Mouse (Mus musculus): Measurements from ENCODE around the gene Ttf1. TPM values are rescaled to one million over a fixed set of nuclear protein-coding genes. Genes with fewer than 3 reads are reported as not detected.
A peak's percentile ranks its signal among the peaks of the same experiment; 100 is the strongest.

Gene Ttf1
- polyA plus RNA-seq (2016; fragmentation: Nextera tagmentation; extraction: Ambion mirVana) = 10.3 and 13.5 TPM in 2 replicates

DNA sequence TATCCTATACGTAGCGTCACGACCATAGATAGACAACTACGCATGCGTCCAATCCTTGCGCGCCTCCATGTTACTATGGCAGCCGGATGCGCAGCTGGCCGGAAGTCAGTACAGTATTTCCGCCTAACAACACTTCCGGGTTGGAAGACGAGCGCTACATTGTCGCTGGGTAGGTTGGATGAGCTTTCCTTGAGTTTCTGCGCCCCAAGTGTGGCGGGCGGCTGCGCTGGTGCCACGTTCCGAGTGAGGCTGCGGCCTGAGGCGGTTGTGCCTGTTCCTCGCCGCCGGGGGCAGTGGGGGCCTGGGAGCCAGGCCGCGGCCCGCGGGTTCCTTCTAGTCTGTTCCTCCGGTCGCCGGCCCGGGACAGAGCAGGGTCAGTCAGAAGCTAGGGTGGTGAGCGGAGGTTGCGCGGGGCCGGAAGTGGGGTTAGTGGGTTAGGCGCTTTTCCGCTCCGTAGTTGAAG is at the start of gene Ttf1:
Gene Ttf1 (plus strand): TSS at position 128 of the 463 bp plus-strand sequence.
- Histone ChIP-seq H3K4me3 (peak within 1 kb of the TSS; percentile 96), H3K9me3 (no peaks in the 10 kb centered on the region), H3K4me1 (peaks cover 8% of the 10 kb centered on the region; the same call in 1 of the 2 replicates), H3K27ac (peak within 1 kb of the TSS; percentile 82), H3K36me3 (no peaks in the 10 kb centered on the region), H3K4me2 (replicated peaks) (peak within 1 kb of the TSS; percentile 84), H3K27me3 (replicated peaks) (peaks cover 4% of the 10 kb centered on the region; the same call in 1 of the 2 replicates), H3K9ac (peak within 1 kb of the TSS; percentile 75)
- WGBS = under 1% methylated on average over 41 of the region's 41 CpGs
- ATAC-seq (ENCODE audit: low FRiP score, low read depth) = peak; percentile 94

DNA sequence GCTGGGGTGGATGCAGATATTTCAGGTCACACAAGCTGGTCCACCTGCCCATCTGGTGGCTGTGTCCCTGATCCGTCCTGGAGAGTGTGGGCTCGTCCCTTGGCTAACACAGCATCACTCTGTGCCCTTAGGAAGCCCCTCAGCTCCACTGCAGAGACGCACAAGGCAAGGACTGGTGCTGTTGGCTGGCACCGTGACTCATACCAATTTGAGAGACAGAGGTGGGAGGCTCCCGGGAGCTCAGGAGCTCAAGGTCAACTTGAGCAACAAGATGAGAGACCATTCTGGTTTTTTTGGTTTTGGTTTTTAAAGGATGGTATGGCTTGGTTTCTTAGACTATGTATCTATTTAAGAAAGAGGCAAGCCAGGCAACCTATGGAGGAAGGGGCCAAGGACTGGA is 47.5 kb upstream of the Ttf1 start:
- Histone ChIP-seq H3K27ac (no peak overlapping the region), H3K9ac (no peak overlapping the region), H3K36me3 (no peaks in the 10 kb centered on the region), H3K4me3 (no peak overlapping the region), H3K27me3 (replicated peaks) (peaks cover 31% of the 10 kb centered on the region), H3K9me3 (no peaks in the 10 kb centered on the region), H3K4me1 (peaks cover 14% of the 10 kb centered on the region), H3K4me2 (replicated peaks) (no peak overlapping the region)
- 82% methylated on average over 5 of the region's 5 CpGs for WGBS
- ATAC-seq (ENCODE audit: low FRiP score, low read depth) = no peak

DNA sequence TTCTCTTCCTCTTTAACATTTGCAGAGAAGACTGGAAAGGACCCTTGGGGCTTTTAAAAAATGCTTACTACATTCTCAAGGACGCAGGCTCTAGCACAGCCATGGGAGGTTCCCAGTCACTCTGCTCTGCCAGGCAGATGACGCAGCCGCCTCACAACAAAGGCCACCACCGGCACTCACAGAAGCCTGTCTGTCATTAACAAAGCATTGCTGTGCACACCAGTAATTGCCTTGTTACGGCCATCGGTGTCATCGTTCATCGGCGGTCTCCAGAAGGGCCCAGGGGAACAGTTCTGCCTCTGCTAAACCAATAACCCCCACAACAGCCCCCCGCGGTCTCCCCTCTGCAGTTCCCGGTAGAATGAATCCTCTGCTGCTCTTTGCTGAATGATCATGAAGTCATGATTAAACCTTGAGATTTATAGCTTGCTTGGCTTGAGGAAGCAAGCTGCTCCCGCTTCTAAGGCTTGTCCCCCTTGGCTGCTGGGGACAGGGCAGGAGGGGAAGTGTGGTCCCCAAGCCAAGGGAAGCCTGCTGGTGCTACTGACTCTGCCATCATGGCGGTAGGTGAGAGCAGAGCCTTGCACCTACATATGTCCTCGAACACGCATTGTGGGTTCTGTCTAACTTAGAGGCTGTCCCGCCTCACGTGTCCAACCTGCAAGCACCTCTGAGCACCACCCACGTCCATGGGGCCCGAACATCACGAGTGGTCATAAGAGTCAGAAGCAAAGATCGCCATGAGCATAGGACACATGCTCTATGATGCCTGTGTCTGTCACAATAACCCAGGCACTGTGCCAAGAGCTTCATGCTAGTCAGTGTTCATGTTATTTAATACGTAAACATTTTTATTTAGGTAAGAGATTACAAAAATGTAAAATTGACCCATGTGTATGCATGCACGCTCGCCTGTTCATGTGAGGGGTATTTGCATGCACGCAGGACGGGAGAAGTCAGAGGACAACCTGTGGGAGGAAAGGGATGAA is 43.2 kb upstream of the Ttf1 start:
- Histone ChIP-seq H3K27ac (peak overlapping the region; percentile 20; the same call in 1 of the 2 replicates), H3K4me1 (peaks cover 21% of the 10 kb centered on the region), H3K36me3 (no peaks in the 10 kb centered on the region), H3K9me3 (no peaks in the 10 kb centered on the region), H3K4me3 (no peak overlapping the region), H3K27me3 (replicated peaks) (peaks cover 36% of the 10 kb centered on the region), H3K4me2 (replicated peaks) (peak overlapping the region; percentile 43), H3K9ac (no peak overlapping the region)
- ATAC-seq (ENCODE audit: low FRiP score, low read depth) = peak; percentile 70
- WGBS = 43% methylated on average over 27 of the region's 27 CpGs

DNA sequence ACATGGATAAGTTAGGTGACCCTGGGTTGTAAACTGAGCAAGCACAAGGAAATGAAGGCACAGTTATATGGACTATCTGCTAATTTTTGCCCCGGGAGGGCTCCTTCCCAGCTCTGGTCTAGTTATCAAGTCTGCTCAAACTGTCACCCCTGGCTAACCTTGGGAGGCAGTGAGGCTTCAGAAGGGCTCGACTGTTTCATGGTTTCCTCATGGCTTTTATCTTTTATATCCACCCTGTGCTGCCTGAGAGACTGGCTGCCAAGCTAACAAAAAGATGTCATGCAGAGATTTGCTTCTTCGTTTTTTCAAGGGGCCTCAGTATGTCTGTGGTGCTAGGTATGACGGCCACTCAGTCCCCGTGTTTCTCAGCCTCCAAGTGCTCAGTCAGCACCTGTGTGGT is 41.4 kb upstream of the Ttf1 start:
- Histone ChIP-seq H3K9ac (no peak overlapping the region), H3K27ac (no peak overlapping the region), H3K36me3 (no peaks in the 10 kb centered on the region), H3K4me1 (peaks cover 21% of the 10 kb centered on the region), H3K4me3 (no peak overlapping the region), H3K9me3 (no peaks in the 10 kb centered on the region), H3K4me2 (replicated peaks) (no peak overlapping the region), H3K27me3 (replicated peaks) (peaks cover 42% of the 10 kb centered on the region)
- WGBS = 39% methylated on average over 5 of the region's 5 CpGs
- no peak for ATAC-seq (ENCODE audit: low FRiP score, low read depth)

DNA sequence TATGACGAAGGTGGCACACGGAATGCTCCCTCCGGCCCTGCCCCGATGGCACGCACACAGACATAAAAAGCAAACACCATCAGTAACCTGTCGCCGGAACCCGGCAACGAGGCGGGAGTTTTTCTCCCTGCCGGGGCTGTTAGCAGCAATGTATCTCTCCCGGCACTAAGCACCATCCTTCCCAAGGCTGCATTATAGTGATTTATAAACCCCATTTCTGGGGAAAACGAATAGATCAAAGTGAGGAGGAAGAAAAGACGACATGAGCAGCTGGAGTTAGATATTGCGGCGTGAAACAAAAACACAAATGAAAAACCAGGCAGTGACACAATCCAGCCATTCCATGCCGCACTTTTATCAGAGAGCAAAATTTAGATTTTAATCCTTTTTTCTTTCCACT is 39.0 kb upstream of the Ttf1 start:
- H3K36me3 ChIP-seq = no peaks in the 10 kb centered on the region
- 27% methylated on average over 17 of the region's 17 CpGs for WGBS
- H3K4me2 ChIP-seq (replicated peaks) = no peak overlapping the region
- H3K27me3 ChIP-seq (replicated peaks) = peaks cover 31% of the 10 kb centered on the region
- ATAC-seq (ENCODE audit: low FRiP score, low read depth) = no peak
- peaks cover 18% of the 10 kb centered on the region for H3K4me1 ChIP-seq
- no peak overlapping the region for H3K4me3 ChIP-seq
- no peaks in the 10 kb centered on the region for H3K9me3 ChIP-seq
- peak overlapping the region; percentile 42; the same call in 1 of the 2 replicates for H3K27ac ChIP-seq
- no peak overlapping the region for H3K9ac ChIP-seq

DNA sequence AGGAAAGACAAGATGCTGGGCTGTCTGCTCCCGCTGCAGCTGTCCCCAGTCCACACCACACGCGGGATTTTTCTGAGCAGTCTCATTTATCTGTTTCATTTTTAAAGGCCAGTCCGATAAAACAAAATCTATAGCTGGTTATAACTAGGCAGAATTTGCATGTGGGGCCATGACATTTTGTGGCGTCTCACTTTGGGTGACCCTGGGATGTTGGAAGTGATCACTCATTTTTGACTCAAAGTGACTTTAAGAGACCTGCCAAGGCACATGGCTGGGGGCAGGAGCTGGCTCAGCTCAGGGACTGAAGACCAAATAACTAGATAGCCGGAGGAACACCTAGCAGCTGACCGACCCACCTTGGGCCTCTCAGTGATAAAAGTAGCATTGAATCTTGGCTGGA is 37.1 kb upstream of the Ttf1 start:
- 0 out of 2 replicates have a peak, but pooled peaks cover 7% of the 10 kb centered on the region for H3K4me1 ChIP-seq
- H3K9ac ChIP-seq = no peak overlapping the region
- no peak overlapping the region for H3K27ac ChIP-seq
- H3K9me3 ChIP-seq = no peaks in the 10 kb centered on the region
- ATAC-seq (ENCODE audit: low FRiP score, low read depth) = no peak
- 89% methylated on average over 7 of the region's 7 CpGs for WGBS
- no peak overlapping the region for H3K4me3 ChIP-seq
- H3K4me2 ChIP-seq (replicated peaks) = no peak overlapping the region
- H3K27me3 ChIP-seq (replicated peaks) = peaks cover 31% of the 10 kb centered on the region
- no peaks in the 10 kb centered on the region for H3K36me3 ChIP-seq

DNA sequence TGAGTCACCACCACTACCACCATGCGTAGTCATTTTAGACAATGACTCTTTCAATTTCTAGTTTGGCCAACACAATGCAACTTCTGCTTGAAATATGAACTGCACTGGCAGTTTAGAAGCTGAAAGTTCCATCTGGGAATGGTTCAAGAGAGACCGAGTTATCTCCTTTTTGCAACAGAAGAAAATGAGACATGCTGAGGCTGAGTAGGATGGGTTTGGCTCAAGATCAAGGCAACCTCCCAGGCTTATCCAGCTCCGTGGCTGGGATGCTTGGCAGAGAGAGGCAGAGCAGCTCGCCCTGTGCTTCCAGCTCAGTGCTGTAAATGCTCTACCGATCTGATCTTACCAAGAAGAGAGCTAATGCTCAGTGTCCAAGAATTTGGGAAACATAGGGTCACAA is 34.8 kb upstream of the Ttf1 start:
- no peak for ATAC-seq (ENCODE audit: low FRiP score, low read depth)
- no peaks in the 10 kb centered on the region for H3K9me3 ChIP-seq
- no peaks in the 10 kb centered on the region for H3K36me3 ChIP-seq
- no peak overlapping the region for H3K4me3 ChIP-seq
- 0 out of 2 replicates have a peak, but pooled peaks cover 9% of the 10 kb centered on the region for H3K4me1 ChIP-seq
- 88% methylated on average over 5 of the region's 5 CpGs for WGBS
- no peak overlapping the region for H3K4me2 ChIP-seq (replicated peaks)
- peaks cover 19% of the 10 kb centered on the region for H3K27me3 ChIP-seq (replicated peaks)
- no peak overlapping the region for H3K9ac ChIP-seq
- H3K27ac ChIP-seq = no peak overlapping the region

DNA sequence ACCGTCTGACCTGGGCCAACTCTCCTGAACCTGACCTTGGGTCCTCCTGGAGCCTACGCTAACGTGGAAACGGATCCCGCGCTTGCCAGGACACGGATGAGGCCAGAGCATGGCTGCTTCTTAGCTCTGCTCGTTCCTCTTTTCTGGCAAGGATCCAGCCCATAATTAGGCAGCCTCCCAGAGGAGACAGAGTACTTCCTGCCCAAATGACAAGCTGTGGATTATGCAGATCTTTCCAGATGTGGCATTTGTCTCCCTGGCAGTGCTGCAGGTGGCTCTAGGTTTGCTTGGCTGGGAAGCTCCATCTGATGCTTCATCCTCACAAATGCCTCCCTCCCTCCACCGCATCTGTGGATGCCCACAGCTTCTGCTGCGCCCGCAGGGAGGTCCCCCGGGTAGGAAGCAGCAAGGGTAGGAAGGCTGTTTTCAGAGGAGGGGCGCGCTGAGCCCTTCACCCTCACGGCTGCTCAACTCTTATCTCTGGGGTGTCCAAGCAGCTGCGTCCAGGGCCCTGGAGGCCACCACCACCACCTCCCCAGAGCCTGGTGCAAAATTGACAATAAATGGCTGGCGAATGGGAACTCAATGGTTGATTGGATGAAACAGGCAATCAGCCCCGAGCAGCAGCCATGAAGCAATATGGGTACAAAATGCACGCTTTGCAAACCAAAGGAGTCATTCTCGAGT is 29.9 kb upstream of the Ttf1 start:
- 46% methylated on average over 20 of the region's 20 CpGs for WGBS
- Histone ChIP-seq H3K4me1 (0 out of 2 replicates have a peak, but pooled peaks cover 2% of the 10 kb centered on the region), H3K27ac (no peak overlapping the region), H3K9me3 (no peaks in the 10 kb centered on the region), H3K9ac (no peak overlapping the region), H3K27me3 (replicated peaks) (no peaks in the 10 kb centered on the region), H3K4me2 (replicated peaks) (no peak overlapping the region), H3K36me3 (no peaks in the 10 kb centered on the region), H3K4me3 (no peak overlapping the region)
- no peak for ATAC-seq (ENCODE audit: low FRiP score, low read depth)

DNA sequence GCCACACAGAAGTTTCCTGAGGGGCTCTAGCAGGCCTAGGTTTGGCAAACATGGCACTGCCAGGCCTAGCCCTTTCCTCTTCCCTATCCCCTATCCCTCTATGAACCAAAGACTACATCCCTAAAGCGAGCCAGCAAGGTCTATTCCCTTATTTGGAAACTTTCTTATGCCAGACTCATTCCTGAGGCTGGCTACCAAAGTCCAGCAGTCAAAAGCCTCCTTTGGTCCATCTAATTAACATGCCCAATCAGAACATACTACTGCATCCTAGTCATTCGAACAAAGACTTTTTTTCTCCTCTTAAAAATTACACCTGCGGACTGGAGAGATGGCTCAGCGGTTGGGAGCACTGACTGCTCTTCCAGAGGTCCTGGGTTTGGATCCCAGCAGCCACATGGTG is 28.1 kb upstream of the Ttf1 start:
- Histone ChIP-seq H3K4me2 (replicated peaks) (no peak overlapping the region), H3K4me1 (0 out of 2 replicates have a peak, but pooled peaks cover 2% of the 10 kb centered on the region), H3K27ac (no peak overlapping the region), H3K9ac (no peak overlapping the region), H3K36me3 (no peaks in the 10 kb centered on the region), H3K9me3 (no peaks in the 10 kb centered on the region), H3K27me3 (replicated peaks) (peaks cover 7% of the 10 kb centered on the region), H3K4me3 (no peak overlapping the region)
- WGBS = 91% methylated on average over 4 of the region's 4 CpGs
- no peak for ATAC-seq (ENCODE audit: low FRiP score, low read depth)

DNA sequence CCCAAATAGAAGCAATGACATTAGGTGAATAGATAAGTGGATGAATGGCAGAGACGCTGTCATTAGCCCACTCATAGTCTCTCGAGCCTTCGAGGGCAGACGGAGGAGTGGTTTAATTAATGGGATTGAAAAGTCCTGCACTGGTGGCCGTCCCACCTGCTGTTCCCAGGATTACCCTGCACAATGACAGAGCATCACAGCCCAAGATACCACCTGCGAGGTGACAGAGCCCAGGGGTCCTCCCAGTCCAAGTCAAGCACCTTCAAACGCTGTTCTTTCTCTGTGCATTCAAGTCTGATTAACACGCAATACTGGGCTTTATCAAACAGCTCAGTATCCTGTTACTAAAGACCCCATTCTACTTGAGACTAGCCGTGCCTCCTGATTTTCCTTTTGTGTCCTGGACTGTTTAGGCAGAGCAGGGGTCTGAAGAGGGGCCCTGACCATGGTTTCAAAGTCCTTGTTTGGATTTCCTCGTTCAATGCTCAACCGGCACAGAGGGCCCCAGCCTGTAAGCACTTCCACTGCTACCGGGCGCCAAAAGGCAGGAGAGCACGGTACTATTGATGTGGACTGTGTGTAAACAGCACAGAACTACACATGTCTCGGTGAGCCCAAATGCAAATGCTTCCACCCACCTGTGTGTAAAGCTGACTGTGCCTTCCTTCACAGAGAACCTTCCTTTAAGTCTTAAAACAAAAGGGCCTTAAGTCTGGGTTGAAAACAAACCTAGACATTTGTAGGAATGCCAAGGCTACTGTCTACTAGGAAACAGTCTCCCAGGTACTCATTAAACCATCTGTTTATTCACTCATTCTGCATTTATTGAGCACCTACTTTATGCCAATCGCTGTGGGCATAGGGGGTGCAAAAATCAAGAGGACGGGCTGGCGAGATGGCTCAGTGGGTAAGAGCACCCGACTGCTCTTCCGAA is 25.3 kb upstream of the Ttf1 start:
- Histone ChIP-seq H3K27me3 (replicated peaks) (peaks cover 18% of the 10 kb centered on the region), H3K36me3 (no peaks in the 10 kb centered on the region), H3K9ac (no peak overlapping the region), H3K4me2 (replicated peaks) (no peak overlapping the region), H3K4me1 (0 out of 2 replicates have a peak, but pooled peaks cover 2% of the 10 kb centered on the region), H3K9me3 (no peaks in the 10 kb centered on the region), H3K27ac (no peak overlapping the region), H3K4me3 (no peak overlapping the region)
- no peak for ATAC-seq (ENCODE audit: low FRiP score, low read depth)
- 52% methylated on average over 20 of the region's 20 CpGs for WGBS

DNA sequence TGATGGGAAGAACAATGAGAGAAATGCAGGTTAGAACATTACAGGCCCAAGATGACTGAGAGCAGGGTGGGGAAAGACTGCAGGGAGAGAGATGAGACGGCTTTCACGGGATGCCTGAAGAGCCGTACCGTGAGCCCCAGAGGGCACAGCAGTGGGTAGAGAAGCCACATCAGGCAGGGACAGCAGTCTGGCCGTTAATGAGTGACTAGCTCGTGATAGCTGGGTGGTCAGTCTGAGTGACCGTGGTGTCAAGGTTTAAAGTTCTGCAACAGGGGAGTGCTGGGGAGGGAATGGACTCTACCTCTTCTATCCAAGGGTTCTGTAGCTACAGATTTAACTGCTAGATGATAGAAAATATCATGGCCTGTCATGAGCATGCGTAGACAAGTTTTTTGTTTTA is 24.4 kb upstream of the Ttf1 start:
- no peak overlapping the region for H3K9ac ChIP-seq
- 51% methylated on average over 8 of the region's 8 CpGs for WGBS
- no peaks in the 10 kb centered on the region for H3K4me1 ChIP-seq
- H3K27ac ChIP-seq = no peak overlapping the region
- no peaks in the 10 kb centered on the region for H3K36me3 ChIP-seq
- no peaks in the 10 kb centered on the region for H3K9me3 ChIP-seq
- ATAC-seq (ENCODE audit: low FRiP score, low read depth) = no peak
- H3K4me2 ChIP-seq (replicated peaks) = no peak overlapping the region
- H3K27me3 ChIP-seq (replicated peaks) = peaks cover 24% of the 10 kb centered on the region
- no peak overlapping the region for H3K4me3 ChIP-seq
